Mouse (Mus musculus) thymus, adult 2 months (tissue): Measurements from ENCODE around the gene Tcstv3.

Experiments used
- CTCF ChIP-seq: fragments of 200-500 bp; IDR thresholded peaks from 2 replicates; pipeline ENCODE4 v1.5.1; 2012; ENCODE audit warnings: mild to moderate bottlenecking, control low read depth, low read length, moderate library complexity, borderline replicate concordance; ENCODE audit not compliant: control insufficient read depth, poor library complexity, insufficient read depth; ENCODE audit errors: extremely low read depth
- POLR2A ChIP-seq: fragments of 200-500 bp; IDR thresholded peaks from 2 replicates; pipeline ENCODE4 v1.6.1; 2012; ENCODE audit warnings: mild to moderate bottlenecking, low read length, control low read depth, moderate library complexity; ENCODE audit not compliant: control insufficient read depth, poor library complexity, insufficient read depth; ENCODE audit errors: extremely low read depth

DNA sequence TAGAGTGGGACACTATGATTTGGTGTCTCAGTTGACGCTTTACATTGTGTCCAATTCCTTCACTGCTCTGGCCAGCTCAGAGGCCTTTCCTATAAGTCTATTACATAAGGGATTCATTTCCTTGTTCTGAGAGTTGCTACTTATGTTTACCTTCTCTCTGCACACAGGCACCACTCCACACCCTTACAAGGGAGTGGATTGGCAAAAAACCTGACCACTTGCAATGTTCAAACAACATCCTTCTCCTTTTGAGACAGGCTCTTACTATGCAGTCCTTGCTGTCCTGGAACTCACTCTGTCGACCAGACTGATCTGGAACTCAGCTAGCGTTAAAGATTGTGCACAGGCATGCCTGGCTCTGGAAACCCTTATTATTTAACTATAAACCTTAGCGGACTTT lies 5.9 kb upstream of the Tcstv3 start:
- TF ChIP-seq POLR2A (no peak), CTCF (no peak)
